Mouse (Mus musculus): ENCODE measurements around the gene Gtf3c5. TPM values are rescaled to one million over a fixed set of nuclear protein-coding genes. Genes with fewer than 3 reads are reported as not detected.

Gtf3c5 gene
- polyA plus RNA-seq, 1 experiment from 2014 or later, result 20.7 TPM

GRCm38 (mm10) chr2:28534436-28535262, 48.9 kb downstream of the Gtf3c5 start:
- 39% methylated on average over 11 of the region's 11 CpGs for WGBS

GRCm38 (mm10) chr2:28533901-28534435, 49.6 kb downstream of the Gtf3c5 start:
- 64% methylated on average over 7 of the region's 7 CpGs for WGBS
- peaks cover 47 to 71% of the 10 kb centered on the region in 2 experiments for H3K4me1 ChIP-seq (ENCODE audit: control insufficient read depth in 2 of 2, insufficient read depth in 2 of 2, low read length in 2 of 2)
- peak overlapping the region; percentile 84 to 91 for H3K27ac ChIP-seq (replicated peaks in 1 of 2; ENCODE audit: control insufficient read depth in 1 of 2, insufficient read depth in 1 of 2, low read depth in 2 of 2, low read length in 2 of 2)

More at GRCm38 (mm10) chr2:28534436-28535262, 48.9 kb downstream of the Gtf3c5 start:
- Histone ChIP-seq H3K9ac (ENCODE audit: low read length) (peak overlapping the region; percentile 86), H3K36me3 (ENCODE audit: control insufficient read depth, insufficient read depth, low read length) (no peaks in the 10 kb centered on the region), H3K27ac (replicated peaks in 1 of 2; ENCODE audit: control insufficient read depth in 1 of 2, insufficient read depth in 1 of 2, low read depth in 2 of 2, low read length in 2 of 2) (peak overlapping the region; percentile 84 to 91), H3K9me3 (ENCODE audit: control insufficient read depth, low read length) (no peaks in the 10 kb centered on the region), H3K4me1 (ENCODE audit: control insufficient read depth in 2 of 2, insufficient read depth in 2 of 2, low read length in 2 of 2) (peaks cover 52 to 76% of the 10 kb centered on the region in 2 experiments), H3K4me3 (ENCODE audit: control insufficient read depth in 1 of 2, insufficient read depth in 1 of 2, low read depth in 1 of 2, low read length in 2 of 2) (peak overlapping the region; percentile 70 to 72), H3K27me3 (ENCODE audit: control insufficient read depth, insufficient read depth, low read length) (no peaks in the 10 kb centered on the region), H3K4me2 (ENCODE audit: low read length) (peak overlapping the region; percentile 89)
- ATAC-seq (ENCODE audit: insufficient number of reproducible peaks, insufficient read depth, low FRiP score, low read depth), result peak; percentile 12; the same call in 1 of the 2 replicates

GRCm38 (mm10) chr2:28532938-28533771, 50.4 kb downstream of the Gtf3c5 start:
- Histone ChIP-seq H3K4me3 (ENCODE audit: control insufficient read depth in 1 of 2, insufficient read depth in 1 of 2, low read depth in 1 of 2, low read length in 2 of 2) (peak overlapping the region; percentile 70 to 72), H3K4me1 (ENCODE audit: control insufficient read depth in 2 of 2, insufficient read depth in 2 of 2, low read length in 2 of 2) (peaks cover 42 to 64% of the 10 kb centered on the region in 2 experiments), H3K4me2 (ENCODE audit: low read length) (peak overlapping the region; percentile 89), H3K36me3 (ENCODE audit: control insufficient read depth, insufficient read depth, low read length) (no peaks in the 10 kb centered on the region), H3K9ac (ENCODE audit: low read length) (peak overlapping the region; percentile 86), H3K27me3 (ENCODE audit: control insufficient read depth, insufficient read depth, low read length) (no peaks in the 10 kb centered on the region), H3K27ac (replicated peaks in 1 of 2; ENCODE audit: control insufficient read depth in 1 of 2, insufficient read depth in 1 of 2, low read depth in 2 of 2, low read length in 2 of 2) (peak overlapping the region; percentile 84 to 91), H3K9me3 (ENCODE audit: control insufficient read depth, low read length) (no peaks in the 10 kb centered on the region)
- ATAC-seq (ENCODE audit: insufficient number of reproducible peaks, insufficient read depth, low FRiP score, low read depth), result peak; percentile 81
- 2% methylated on average over 49 of the region's 49 CpGs for WGBS

More at GRCm38 (mm10) chr2:28533901-28534435, 49.6 kb downstream of the Gtf3c5 start:
- H3K9me3 ChIP-seq (ENCODE audit: control insufficient read depth, low read length), result no peaks in the 10 kb centered on the region
- peak overlapping the region; percentile 70 to 72 for H3K4me3 ChIP-seq (ENCODE audit: control insufficient read depth in 1 of 2, insufficient read depth in 1 of 2, low read depth in 1 of 2, low read length in 2 of 2)
- H3K27me3 ChIP-seq (ENCODE audit: control insufficient read depth, insufficient read depth, low read length), result no peaks in the 10 kb centered on the region
- H3K9ac ChIP-seq (ENCODE audit: low read length), result peak overlapping the region; percentile 86
- peak overlapping the region; percentile 89 for H3K4me2 ChIP-seq (ENCODE audit: low read length)
- no peak for ATAC-seq (ENCODE audit: insufficient number of reproducible peaks, insufficient read depth, low FRiP score, low read depth)
- no peaks in the 10 kb centered on the region for H3K36me3 ChIP-seq (ENCODE audit: control insufficient read depth, insufficient read depth, low read length)

- H3K27me3 ChIP-seq (ENCODE audit: control insufficient read depth, insufficient read depth, low read length), result no peaks in the 10 kb centered on the region
- no peak overlapping the region for H3K4me3 ChIP-seq (ENCODE audit: control insufficient read depth in 1 of 2, insufficient read depth in 1 of 2, low read depth in 1 of 2, low read length in 2 of 2)
- H3K27ac ChIP-seq (replicated peaks in 1 of 2; ENCODE audit: control insufficient read depth in 1 of 2, insufficient read depth in 1 of 2, low read depth in 2 of 2, low read length in 2 of 2), result 0 out of 4 replicates have a peak overlapping the region, but pooled peaks of 1 of the 2 experiments have one; percentile 14
- H3K4me2 ChIP-seq (ENCODE audit: low read length), result no peak overlapping the region
- no peak for ATAC-seq (ENCODE audit: insufficient number of reproducible peaks, insufficient read depth, low FRiP score, low read depth)
- H3K9me3 ChIP-seq (ENCODE audit: control insufficient read depth, low read length), result no peaks in the 10 kb centered on the region
- WGBS, result 69% methylated on average over 7 of the region's 7 CpGs
- H3K36me3 ChIP-seq (ENCODE audit: control insufficient read depth, insufficient read depth, low read length), result no peaks in the 10 kb centered on the region
- peaks cover 42 to 64% of the 10 kb centered on the region in 2 experiments for H3K4me1 ChIP-seq (ENCODE audit: control insufficient read depth in 2 of 2, insufficient read depth in 2 of 2, low read length in 2 of 2)
- no peak overlapping the region for H3K9ac ChIP-seq (ENCODE audit: low read length)
Observed at GRCm38 (mm10) chr2:28530311-28530710, 53.2 kb downstream of the Gtf3c5 start.

- Histone ChIP-seq H3K27me3 (ENCODE audit: control insufficient read depth, insufficient read depth, low read length) (no peaks in the 10 kb centered on the region), H3K27ac (replicated peaks in 1 of 2; ENCODE audit: control insufficient read depth in 1 of 2, insufficient read depth in 1 of 2, low read depth in 2 of 2, low read length in 2 of 2) (no peak overlapping the region), H3K4me2 (ENCODE audit: low read length) (no peak overlapping the region), H3K36me3 (ENCODE audit: control insufficient read depth, insufficient read depth, low read length) (no peaks in the 10 kb centered on the region), H3K4me1 (ENCODE audit: control insufficient read depth in 2 of 2, insufficient read depth in 2 of 2, low read length in 2 of 2) (peaks cover 41 to 62% of the 10 kb centered on the region in 2 experiments), H3K9me3 (ENCODE audit: control insufficient read depth, low read length) (no peaks in the 10 kb centered on the region), H3K9ac (ENCODE audit: low read length) (no peak overlapping the region), H3K4me3 (ENCODE audit: control insufficient read depth in 1 of 2, insufficient read depth in 1 of 2, low read depth in 1 of 2, low read length in 2 of 2) (no peak overlapping the region)
- WGBS, result 73% methylated on average over 4 of the region's 4 CpGs
- no peak for ATAC-seq (ENCODE audit: insufficient number of reproducible peaks, insufficient read depth, low FRiP score, low read depth)
Observed at GRCm38 (mm10) chr2:28529856-28530255, 53.7 kb downstream of the Gtf3c5 start.

- Histone ChIP-seq H3K9ac (ENCODE audit: low read length) (no peak overlapping the region), H3K9me3 (ENCODE audit: control insufficient read depth, low read length) (no peaks in the 10 kb centered on the region), H3K36me3 (ENCODE audit: control insufficient read depth, insufficient read depth, low read length) (no peaks in the 10 kb centered on the region), H3K27me3 (ENCODE audit: control insufficient read depth, insufficient read depth, low read length) (no peaks in the 10 kb centered on the region), H3K27ac (replicated peaks in 1 of 2; ENCODE audit: control insufficient read depth in 1 of 2, insufficient read depth in 1 of 2, low read depth in 2 of 2, low read length in 2 of 2) (no peak overlapping the region), H3K4me2 (ENCODE audit: low read length) (no peak overlapping the region), H3K4me3 (ENCODE audit: control insufficient read depth in 1 of 2, insufficient read depth in 1 of 2, low read depth in 1 of 2, low read length in 2 of 2) (no peak overlapping the region), H3K4me1 (ENCODE audit: control insufficient read depth in 2 of 2, insufficient read depth in 2 of 2, low read length in 2 of 2) (peaks cover 34 to 55% of the 10 kb centered on the region in 2 experiments)
- WGBS, result 88% methylated on average over 7 of the region's 7 CpGs
- ATAC-seq (ENCODE audit: insufficient number of reproducible peaks, insufficient read depth, low FRiP score, low read depth), result no peak
Observed at GRCm38 (mm10) chr2:28528354-28528730, 55.2 kb downstream of the Gtf3c5 start.

Data from heart, embryonic 14.5 days (tissue).